Mouse (Mus musculus): ENCODE data around the gene Ano2.

- no peak for TF ChIP-seq USF1 (IDR thresholded peaks at IDR 0.05; ENCODE audit: low read depth)
- TF ChIP-seq MAX (IDR thresholded peaks at IDR 0.05): no peak
- TF ChIP-seq CTCF (IDR thresholded peaks at IDR 0.05; ENCODE audit: control insufficient read depth, insufficient read depth, insufficient read length): no peak
Observed at GRCm38 (mm10) chr6:125701146-125701545, 10.9 kb downstream of the Ano2 start.

All from C2C12 (cell line).